Mouse (Mus musculus): Measurements from ENCODE around the gene Trim16. TPM values are rescaled to one million over a fixed set of nuclear protein-coding genes. Genes with fewer than 3 reads are reported as not detected.

Gene Trim16
- polyA plus RNA-seq, 1 experiment from 2014 or later = 5.7 TPM

DNA sequence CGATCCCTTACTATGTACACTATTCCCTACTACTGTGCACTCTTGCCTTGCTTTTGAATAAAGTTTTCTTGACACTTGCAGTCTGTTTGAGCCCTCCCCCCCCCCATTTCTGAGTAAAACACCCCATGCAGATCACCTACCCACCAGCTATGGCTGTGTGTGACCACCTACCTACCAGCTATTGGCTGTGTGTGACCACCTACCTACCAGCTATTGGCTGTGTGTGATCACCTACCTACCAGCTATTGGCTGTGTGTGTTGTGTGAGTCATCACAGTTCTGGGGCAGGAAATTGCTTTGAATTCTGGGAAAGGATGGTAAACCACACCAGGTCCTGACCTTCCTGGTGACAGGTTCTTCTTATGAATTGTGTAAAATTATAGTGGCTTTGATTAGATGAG is 4.6 kb upstream of the Trim16 start:
- no peaks in the 10 kb centered on the region for H3K36me3 ChIP-seq
- no peak overlapping the region for H3K4me3 ChIP-seq
- 76% methylated on average over 1 of the region's 1 CpGs for WGBS
- no peaks in the 10 kb centered on the region for H3K9me3 ChIP-seq
- no peak overlapping the region for H3K4me2 ChIP-seq
- no peak for ATAC-seq (ENCODE audit: extremely low read depth, insufficient number of reproducible peaks, low FRiP score, low TSS enrichment)
- peaks cover 35% of the 10 kb centered on the region for H3K4me1 ChIP-seq
- H3K9ac ChIP-seq = no peak overlapping the region
- H3K27me3 ChIP-seq (replicated peaks) = no peaks in the 10 kb centered on the region
- no peak overlapping the region for H3K27ac ChIP-seq (replicated peaks)

- Histone ChIP-seq H3K4me2 (no peak overlapping the region), H3K4me3 (no peak overlapping the region), H3K36me3 (no peaks in the 10 kb centered on the region), H3K9ac (no peak overlapping the region), H3K4me1 (peaks cover 45% of the 10 kb centered on the region), H3K27me3 (replicated peaks) (no peaks in the 10 kb centered on the region), H3K9me3 (no peaks in the 10 kb centered on the region), H3K27ac (replicated peaks) (no peak overlapping the region)
- WGBS = 64% methylated on average over 6 of the region's 6 CpGs
- ATAC-seq (ENCODE audit: extremely low read depth, insufficient number of reproducible peaks, low FRiP score, low TSS enrichment) = no peak
Observed at GRCm38 (mm10) chr11:62816591-62816990, 3.4 kb upstream of the Trim16 start.

GRCm38 (mm10) chr11:62819059-62819686 is 858 bp upstream of the Trim16 start:
- H3K4me2 ChIP-seq = no peak overlapping the region
- no peak overlapping the region for H3K4me3 ChIP-seq
- ATAC-seq (ENCODE audit: extremely low read depth, insufficient number of reproducible peaks, low FRiP score, low TSS enrichment) = no peak
- no peaks in the 10 kb centered on the region for H3K27me3 ChIP-seq (replicated peaks)
- H3K9ac ChIP-seq = no peak overlapping the region
- H3K9me3 ChIP-seq = 0 out of 2 replicates have a peak, but pooled peaks cover 5% of the 10 kb centered on the region
- peaks cover 31% of the 10 kb centered on the region for H3K4me1 ChIP-seq
- H3K27ac ChIP-seq (replicated peaks) = no peak overlapping the region
- H3K36me3 ChIP-seq = peaks cover 4% of the 10 kb centered on the region; the same call in 1 of the 2 replicates
- WGBS = 82% methylated on average over 8 of the region's 8 CpGs

GRCm38 (mm10) chr11:62820661-62821437 is 818 bp downstream of the Trim16 start:
- ATAC-seq (ENCODE audit: extremely low read depth, insufficient number of reproducible peaks, low FRiP score, low TSS enrichment) = no peak; the same call in 1 of the 2 replicates
- Histone ChIP-seq H3K4me1 (peaks cover 26% of the 10 kb centered on the region), H3K27ac (replicated peaks) (peak overlapping the region; percentile 71), H3K4me2 (peak overlapping the region; percentile 80), H3K9me3 (0 out of 2 replicates have a peak, but pooled peaks cover 5% of the 10 kb centered on the region), H3K9ac (peak overlapping the region; percentile 79), H3K27me3 (replicated peaks) (no peaks in the 10 kb centered on the region), H3K4me3 (peak overlapping the region; percentile 59), H3K36me3 (peaks cover 4% of the 10 kb centered on the region; the same call in 1 of the 2 replicates)
- WGBS = 20% methylated on average over 16 of the region's 16 CpGs

DNA sequence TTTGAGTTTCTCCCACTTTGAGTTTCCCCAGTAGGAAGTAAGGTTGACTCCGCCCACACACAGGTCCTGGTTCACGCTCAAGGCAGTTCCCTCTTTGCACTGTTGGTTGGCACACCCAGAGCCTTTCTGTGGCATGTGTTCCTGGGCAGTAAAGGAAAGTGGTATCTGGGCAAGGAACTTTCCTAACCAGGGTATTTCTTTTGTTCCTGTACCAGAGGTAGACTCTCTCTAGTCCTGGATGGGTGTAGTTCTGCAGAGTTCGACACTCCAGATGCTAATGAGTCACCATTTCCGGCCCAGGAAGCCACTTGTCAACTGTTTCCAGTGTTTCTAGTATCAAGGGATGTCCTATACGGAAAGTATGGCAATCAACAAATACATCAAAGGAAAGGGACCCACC is 1.9 kb downstream of the Trim16 start:
- 50% methylated on average over 5 of the region's 5 CpGs for WGBS

DNA sequence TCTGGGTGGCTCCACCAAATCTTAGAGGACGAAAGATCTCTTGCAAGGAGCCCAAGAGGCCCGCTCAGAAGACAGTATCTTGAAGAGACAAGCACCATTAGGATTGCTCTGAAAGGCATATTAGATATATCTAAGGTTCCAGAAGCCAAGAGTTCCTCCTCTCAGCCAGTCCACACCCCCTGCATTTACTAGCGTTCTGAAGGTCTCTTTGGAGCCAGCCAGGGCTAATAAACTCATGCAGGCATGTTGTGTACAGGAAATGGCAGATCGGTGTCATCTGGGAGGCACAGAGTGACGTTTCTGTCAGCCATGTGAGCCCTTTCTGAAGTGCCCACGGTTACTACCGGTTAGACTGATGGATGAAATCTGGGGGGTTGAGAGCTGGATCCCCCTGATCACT is 4.2 kb downstream of the Trim16 start:
- WGBS = 57% methylated on average over 7 of the region's 7 CpGs
- ATAC-seq (ENCODE audit: extremely low read depth, insufficient number of reproducible peaks, low FRiP score, low TSS enrichment) = no peak
- peaks cover 26% of the 10 kb centered on the region for H3K4me1 ChIP-seq
- H3K27me3 ChIP-seq (replicated peaks) = no peaks in the 10 kb centered on the region
- no peak overlapping the region for H3K4me3 ChIP-seq
- no peak overlapping the region for H3K27ac ChIP-seq (replicated peaks)
- peaks cover 4% of the 10 kb centered on the region; the same call in 1 of the 2 replicates for H3K36me3 ChIP-seq
- H3K4me2 ChIP-seq = no peak overlapping the region
- no peak overlapping the region for H3K9ac ChIP-seq
- H3K9me3 ChIP-seq = 0 out of 2 replicates have a peak, but pooled peaks cover 5% of the 10 kb centered on the region

More for the DNA sequence above, 1.9 kb downstream of the Trim16 start:
- peak overlapping the region; percentile 45; the same call in 1 of the 2 replicates for H3K9ac ChIP-seq
- peaks cover 26% of the 10 kb centered on the region for H3K4me1 ChIP-seq
- peak overlapping the region; percentile 40; the same call in 1 of the 2 replicates for H3K27ac ChIP-seq (replicated peaks)
- peak overlapping the region; percentile 37 for H3K4me3 ChIP-seq
- H3K9me3 ChIP-seq = 0 out of 2 replicates have a peak, but pooled peaks cover 5% of the 10 kb centered on the region
- H3K36me3 ChIP-seq = peaks cover 4% of the 10 kb centered on the region; the same call in 1 of the 2 replicates
- H3K27me3 ChIP-seq (replicated peaks) = no peaks in the 10 kb centered on the region
- ATAC-seq (ENCODE audit: extremely low read depth, insufficient number of reproducible peaks, low FRiP score, low TSS enrichment) = no peak
- H3K4me2 ChIP-seq = peak overlapping the region; percentile 80

- Histone ChIP-seq H3K4me2 (no peak overlapping the region), H3K27ac (replicated peaks) (no peak overlapping the region), H3K9ac (no peak overlapping the region), H3K27me3 (replicated peaks) (no peaks in the 10 kb centered on the region), H3K9me3 (0 out of 2 replicates have a peak, but pooled peaks cover 5% of the 10 kb centered on the region), H3K36me3 (peaks cover 11% of the 10 kb centered on the region; the same call in 1 of the 2 replicates), H3K4me3 (no peak overlapping the region), H3K4me1 (peaks cover 15% of the 10 kb centered on the region)
- WGBS = 68% methylated on average over 9 of the region's 9 CpGs
- ATAC-seq (ENCODE audit: extremely low read depth, insufficient number of reproducible peaks, low FRiP score, low TSS enrichment) = no peak
Observed at GRCm38 (mm10) chr11:62825222-62826105, 5.4 kb downstream of the Trim16 start.

- H3K36me3 ChIP-seq = peaks cover 13% of the 10 kb centered on the region; the same call in 1 of the 2 replicates
- peaks cover 7% of the 10 kb centered on the region; the same call in 1 of the 2 replicates for H3K4me1 ChIP-seq
- ATAC-seq (ENCODE audit: extremely low read depth, insufficient number of reproducible peaks, low FRiP score, low TSS enrichment) = no peak
- no peak overlapping the region for H3K9ac ChIP-seq
- H3K9me3 ChIP-seq = 0 out of 2 replicates have a peak, but pooled peaks cover 5% of the 10 kb centered on the region
- 63% methylated on average over 6 of the region's 6 CpGs for WGBS
- no peak overlapping the region for H3K27ac ChIP-seq (replicated peaks)
- H3K27me3 ChIP-seq (replicated peaks) = no peaks in the 10 kb centered on the region
- no peak overlapping the region for H3K4me2 ChIP-seq
- no peak overlapping the region for H3K4me3 ChIP-seq
Observed at GRCm38 (mm10) chr11:62826106-62826733, 6.2 kb downstream of the Trim16 start.

DNA sequence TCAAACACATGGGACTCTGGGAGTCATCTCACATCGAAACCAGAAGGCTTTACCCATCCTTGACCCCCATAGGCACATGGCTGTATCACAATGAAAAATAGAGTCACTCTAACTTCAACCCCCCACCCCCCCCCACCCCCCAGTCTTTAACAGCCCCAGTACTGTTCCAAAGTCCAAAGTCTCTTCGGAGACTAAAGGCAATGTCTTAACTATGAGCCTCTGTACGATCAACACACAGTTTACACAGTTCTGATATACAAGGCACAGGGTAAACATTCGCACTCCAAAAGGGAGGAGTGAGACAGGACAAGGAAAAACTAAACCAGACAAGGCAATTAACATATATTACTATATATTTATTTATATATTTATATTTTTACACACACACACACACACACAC is 7.1 kb downstream of the Trim16 start:
- Histone ChIP-seq H3K27ac (replicated peaks) (no peak overlapping the region), H3K36me3 (peaks cover 19% of the 10 kb centered on the region; the same call in 1 of the 2 replicates), H3K4me3 (no peak overlapping the region), H3K4me2 (no peak overlapping the region), H3K4me1 (0 out of 2 replicates have a peak, but pooled peaks cover under 1% of the 10 kb centered on the region), H3K27me3 (replicated peaks) (no peaks in the 10 kb centered on the region), H3K9me3 (0 out of 2 replicates have a peak, but pooled peaks cover 5% of the 10 kb centered on the region), H3K9ac (no peak overlapping the region)
- no peak for ATAC-seq (ENCODE audit: extremely low read depth, insufficient number of reproducible peaks, low FRiP score, low TSS enrichment)
- 74% methylated on average over 4 of the region's 4 CpGs for WGBS

DNA sequence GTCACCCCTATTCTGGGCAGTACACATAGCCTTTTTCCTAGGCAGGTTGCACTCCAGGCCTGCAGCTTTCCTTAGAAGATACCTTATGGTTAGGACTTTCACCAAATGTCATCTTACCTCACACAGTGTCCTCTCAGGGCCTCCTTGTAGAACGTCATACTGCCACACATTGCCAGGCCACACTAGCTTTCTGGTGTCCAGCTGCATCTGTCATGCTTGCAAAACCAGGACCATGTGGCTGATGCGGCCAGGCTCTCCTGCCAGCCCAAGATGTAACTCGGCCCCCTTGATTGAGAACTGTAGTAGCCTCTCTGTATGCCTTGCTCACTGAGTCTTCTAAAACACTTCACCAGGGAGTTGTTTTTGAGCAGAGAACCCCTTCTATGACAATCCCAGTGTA is 7.9 kb downstream of the Trim16 start:
- Histone ChIP-seq H3K27ac (replicated peaks) (no peak overlapping the region), H3K4me3 (no peak overlapping the region), H3K9me3 (0 out of 2 replicates have a peak, but pooled peaks cover 5% of the 10 kb centered on the region), H3K4me2 (no peak overlapping the region), H3K4me1 (no peaks in the 10 kb centered on the region), H3K36me3 (peaks cover 17% of the 10 kb centered on the region; the same call in 1 of the 2 replicates), H3K27me3 (replicated peaks) (no peaks in the 10 kb centered on the region), H3K9ac (no peak overlapping the region)
- ATAC-seq (ENCODE audit: extremely low read depth, insufficient number of reproducible peaks, low FRiP score, low TSS enrichment) = no peak
- 85% methylated on average over 3 of the region's 3 CpGs for WGBS

Data from heart, embryonic 13.5 days (tissue).